ENCODE assay signal across 22 mouse cellular contexts in genomic region chr16:76191135-76191534, GRCm38 (mm10).
DNase-seq lines count a peak whose midpoint lies in the region; ATAC-seq and TF ChIP-seq lines count a peak whose summit lies in the region.
"Had no signal": no experiment of that assay in that cellular context is flagged by ENCODE, and none has a peak within 500 bp of the region (broad histone marks: within the 10 kb centered on the region; RNA-seq: fewer than 3 reads in every experiment).

No protein-coding gene starts in this region.

- no peak for TF ChIP-seq CTCF in kidney, postnatal 0 days (IDR thresholded peaks at IDR 0.05; ENCODE audit: low read depth)
- no peak for TF ChIP-seq CTCF in kidney, adult 2 months (conservative IDR thresholded peaks at IDR 0.05; ENCODE audit: insufficient read depth, insufficient read length, low read depth, low read length)

- no peak overlapping the region for H3K4me3 ChIP-seq in kidney, embryonic 14.5 days (ENCODE audit: low read length)
- no peak overlapping the region for H3K4me3 ChIP-seq in kidney, embryonic 15.5 days (replicated peaks)
- H3K4me3 ChIP-seq in kidney, embryonic 16.5 days (ENCODE audit: low read length) = no peak overlapping the region
- H3K4me3 ChIP-seq in kidney, postnatal 0 days (replicated peaks; ENCODE audit: low read depth, low read length) = no peak overlapping the region
- no peak overlapping the region for H3K4me3 ChIP-seq in kidney, adult 2 months (ENCODE audit: insufficient read depth, low read depth, low read length)

- H3K36me3 ChIP-seq in kidney, embryonic 14.5 days (ENCODE audit: control insufficient read depth, insufficient read depth, low read length) = no peaks in the 10 kb centered on the region
- H3K36me3 ChIP-seq in kidney, embryonic 15.5 days = no peaks in the 10 kb centered on the region
- no peaks in the 10 kb centered on the region for H3K36me3 ChIP-seq in kidney, embryonic 16.5 days (ENCODE audit: insufficient read depth, low read length)
- no peaks in the 10 kb centered on the region for H3K36me3 ChIP-seq in kidney, postnatal 0 days (ENCODE audit: insufficient read depth, low read length)
- H3K36me3 ChIP-seq in kidney, adult 2 months (ENCODE audit: control insufficient read depth, insufficient read depth, low read length) = no peaks in the 10 kb centered on the region
- H3K36me3 ChIP-seq: G1E had no signal

- ATAC-seq in kidney, embryonic 14.5 days (ENCODE audit: low FRiP score, low TSS enrichment) = peak; percentile 32; the same call in 1 of the 2 replicates
- ATAC-seq in kidney, embryonic 15.5 days (replicated peaks; ENCODE audit: low FRiP score) = peak; percentile 66
- ATAC-seq in kidney, embryonic 16.5 days (ENCODE audit: low FRiP score, low TSS enrichment) = peak; percentile 57; the same call in 1 of the 2 replicates
- no peak for ATAC-seq in kidney, postnatal 0 days (replicated peaks; ENCODE audit: low FRiP score, low read depth)
- ATAC-seq: activated CD4-positive, CD25-positive, alpha-beta regulatory T cell, adult 4 months; CD4-positive, CD25-positive, alpha-beta regulatory T cell, adult 4 months; Patski had no signal

- no peak overlapping the region for H3K27ac ChIP-seq in kidney, embryonic 14.5 days (ENCODE audit: low read depth, low read length)
- H3K27ac ChIP-seq in kidney, embryonic 15.5 days = no peak overlapping the region
- H3K27ac ChIP-seq in kidney, embryonic 16.5 days (ENCODE audit: low read length) = no peak overlapping the region
- H3K27ac ChIP-seq in kidney, postnatal 0 days = no peak overlapping the region
- H3K27ac ChIP-seq in kidney, adult 2 months (ENCODE audit: insufficient read depth, low read depth, low read length) = no peak overlapping the region

- H3K9me3 ChIP-seq in kidney, embryonic 14.5 days (ENCODE audit: control insufficient read depth, low read length) = peaks cover 2% of the 10 kb centered on the region; the same call in 1 of the 2 replicates
- no peaks in the 10 kb centered on the region for H3K9me3 ChIP-seq in kidney, embryonic 15.5 days (replicated peaks)
- H3K9me3 ChIP-seq in kidney, embryonic 16.5 days (ENCODE audit: low read length) = peaks cover 8% of the 10 kb centered on the region; the same call in 1 of the 2 replicates
- H3K9me3 ChIP-seq in kidney, postnatal 0 days (replicated peaks; ENCODE audit: low read length) = no peaks in the 10 kb centered on the region

- no peak for TF ChIP-seq POLR2A in kidney, adult 2 months (IDR thresholded peaks at IDR 0.05; ENCODE audit: low read depth, low read length)

- no peak overlapping the region for H3K9ac ChIP-seq in kidney, embryonic 14.5 days (ENCODE audit: low read depth, low read length)
- H3K9ac ChIP-seq in kidney, embryonic 15.5 days = no peak overlapping the region
- no peak overlapping the region for H3K9ac ChIP-seq in kidney, embryonic 16.5 days (replicated peaks; ENCODE audit: low read length)
- H3K9ac ChIP-seq in kidney, postnatal 0 days (ENCODE audit: low read depth, low read length) = no peak overlapping the region

- H3K4me2 ChIP-seq in kidney, embryonic 14.5 days (replicated peaks; ENCODE audit: low read depth, low read length) = no peak overlapping the region
- no peak overlapping the region for H3K4me2 ChIP-seq in kidney, embryonic 15.5 days
- no peak overlapping the region for H3K4me2 ChIP-seq in kidney, embryonic 16.5 days (replicated peaks; ENCODE audit: low read depth, low read length)
- H3K4me2 ChIP-seq in kidney, postnatal 0 days (ENCODE audit: low read length) = no peak overlapping the region

- DNase-seq in kidney, postnatal 14 days = no peak
- no peak for DNase-seq in kidney, postnatal 10 days
- no peak for DNase-seq in kidney, adult 18-20 months
- peak; percentile 36 for DNase-seq in kidney, postnatal 0 days (ENCODE audit: low spot score)
- no peak for DNase-seq in kidney, adult 2 months
- DNase-seq: adrenal gland, adult 2 months; adrenal gland, adult 8-10 months; adrenal gland, postnatal 10 days; adrenal gland, postnatal 14 days; adrenal gland, postnatal 25 days; adrenal gland, postnatal 36 days; B cell, adult 2 months; cerebellum, adult 11 months; cerebellum, adult 11-12 months had no signal

- 67% methylated on average over 10 of the region's 10 CpGs for WGBS in kidney, embryonic 14.5 days
- WGBS in kidney, embryonic 15.5 days = 57% methylated on average over 10 of the region's 10 CpGs
- 60% methylated on average over 10 of the region's 10 CpGs for WGBS in kidney, embryonic 16.5 days
- WGBS in kidney, postnatal 0 days = 61% methylated on average over 10 of the region's 10 CpGs
- WGBS in kidney, adult 2 months = 65% methylated on average over 10 of the region's 10 CpGs

- H3K27me3 ChIP-seq in kidney, embryonic 14.5 days (ENCODE audit: control insufficient read depth, insufficient read depth, low read length) = no peaks in the 10 kb centered on the region
- no peaks in the 10 kb centered on the region for H3K27me3 ChIP-seq in kidney, embryonic 15.5 days
- H3K27me3 ChIP-seq in kidney, embryonic 16.5 days (ENCODE audit: insufficient read depth, low read length) = no peaks in the 10 kb centered on the region
- no peaks in the 10 kb centered on the region for H3K27me3 ChIP-seq in kidney, postnatal 0 days (ENCODE audit: insufficient read depth, low read length)
- H3K27me3 ChIP-seq in kidney, adult 2 months (replicated peaks; ENCODE audit: control insufficient read depth, insufficient read depth, low read length) = no peaks in the 10 kb centered on the region
- H3K27me3 ChIP-seq: CH12.LX had no signal

- no peaks in the 10 kb centered on the region for H3K4me1 ChIP-seq in kidney, embryonic 14.5 days (ENCODE audit: control insufficient read depth, insufficient read depth, low read length)
- H3K4me1 ChIP-seq in kidney, embryonic 15.5 days = no peaks in the 10 kb centered on the region
- H3K4me1 ChIP-seq in kidney, embryonic 16.5 days (ENCODE audit: insufficient read depth, low read length) = no peaks in the 10 kb centered on the region
- no peaks in the 10 kb centered on the region for H3K4me1 ChIP-seq in kidney, postnatal 0 days (replicated peaks; ENCODE audit: insufficient read depth, low read length)
- no peaks in the 10 kb centered on the region for H3K4me1 ChIP-seq in kidney, adult 2 months (ENCODE audit: control insufficient read depth, insufficient read depth, low read length)
